Mouse (Mus musculus): ENCODE data around the gene Rabl3. TPM values are rescaled to one million over a fixed set of nuclear protein-coding genes. Genes with fewer than 3 reads are reported as not detected.

Rabl3 gene
- total and polyA plus RNA-seq, 3 experiments: 7.3 to 13.5 TPM; not detected in 1

GRCm38 (mm10) chr16:37599326-37599725 is 59.6 kb downstream of the Rabl3 start:
- Histone ChIP-seq H3K27ac (ENCODE audit: control insufficient read depth, low read depth, low read length) (no peak overlapping the region), H3K9ac (ENCODE audit: control insufficient read depth, low read depth, low read length, poor library complexity, severe bottlenecking) (no peak overlapping the region), H3K27me3 (ENCODE audit: control insufficient read depth in 1 of 2, insufficient read depth in 2 of 2, low read length in 2 of 2) (peaks cover 2 to 5% of the 10 kb centered on the region in 2 experiments; a peak in 3 of 4 replicates), H3K4me1 (ENCODE audit: control insufficient read depth in 1 of 2, insufficient read depth in 2 of 2, low read length in 2 of 2) (no peaks in the 10 kb centered on the region), H3K79me2 (ENCODE audit: control insufficient read depth, insufficient read depth, low read length, poor library complexity) (no peaks in the 10 kb centered on the region), H3K4me3 (ENCODE audit: control insufficient read depth in 1 of 2, insufficient read depth in 1 of 2, low read depth in 2 of 2, low read length in 2 of 2) (no peak overlapping the region), H3K36me3 (ENCODE audit: control insufficient read depth in 1 of 2, insufficient read depth in 2 of 2, low read length in 2 of 2) (no peaks in the 10 kb centered on the region), H3K9me3 (replicated peaks; ENCODE audit: insufficient read depth, low read length) (no peaks in the 10 kb centered on the region)
- no peak for DNase-seq (ENCODE audit: low read depth, low spot score)
- no peak for TF ChIP-seq POLR2AphosphoS5 (IDR thresholded peaks at IDR 0.05; ENCODE audit: borderline replicate concordance, low read depth, low read length)
- no peak for TF ChIP-seq JUND (IDR thresholded peaks at IDR 0.05; ENCODE audit: low read depth, low read length)
- no peak for TF ChIP-seq CHD2 (IDR thresholded peaks at IDR 0.05; ENCODE audit: low read length)
- no peak for TF ChIP-seq MEF2A (IDR thresholded peaks at IDR 0.05; ENCODE audit: extremely low read depth, insufficient replicate concordance, low read depth, low read length, poor library complexity, severe bottlenecking)
- TF ChIP-seq KAT2A (conservative IDR thresholded peaks at IDR 0.05; ENCODE audit: low read depth, low read length): no peak
- no peak for TF ChIP-seq TCF12 (IDR thresholded peaks at IDR 0.05; ENCODE audit: low read depth, low read length)
- no peak for TF ChIP-seq ELF1 (IDR thresholded peaks at IDR 0.05; ENCODE audit: low read depth, low read length)

GRCm38 (mm10) chr16:37603431-37603830 is 63.7 kb downstream of the Rabl3 start:
- Histone ChIP-seq H3K9ac (ENCODE audit: control insufficient read depth, low read depth, low read length, poor library complexity, severe bottlenecking) (no peak overlapping the region), H3K36me3 (ENCODE audit: control insufficient read depth in 1 of 2, insufficient read depth in 2 of 2, low read length in 2 of 2) (no peaks in the 10 kb centered on the region), H3K9me3 (replicated peaks; ENCODE audit: insufficient read depth, low read length) (no peaks in the 10 kb centered on the region), H3K4me1 (ENCODE audit: control insufficient read depth in 1 of 2, insufficient read depth in 2 of 2, low read length in 2 of 2) (no peaks in the 10 kb centered on the region), H3K27me3 (ENCODE audit: control insufficient read depth in 1 of 2, insufficient read depth in 2 of 2, low read length in 2 of 2) (peaks cover 6% of the 10 kb centered on the region in 2 experiments; a peak in 3 of 4 replicates), H3K4me3 (ENCODE audit: control insufficient read depth in 1 of 2, insufficient read depth in 1 of 2, low read depth in 2 of 2, low read length in 2 of 2) (no peak overlapping the region), H3K27ac (ENCODE audit: control insufficient read depth, low read depth, low read length) (no peak overlapping the region), H3K79me2 (ENCODE audit: control insufficient read depth, insufficient read depth, low read length, poor library complexity) (no peaks in the 10 kb centered on the region)
- no peak for TF ChIP-seq MYB (IDR thresholded peaks at IDR 0.05; ENCODE audit: low read depth, low read length)
- TF ChIP-seq CHD2 (IDR thresholded peaks at IDR 0.05; ENCODE audit: low read length): no peak
- no peak for TF ChIP-seq BHLHE40 (IDR thresholded peaks at IDR 0.05; ENCODE audit: borderline replicate concordance, low read depth, low read length)
- TF ChIP-seq MYC (IDR thresholded peaks at IDR 0.05; ENCODE audit: low read depth, low read length): no peak
- TF ChIP-seq ZNF384 (IDR thresholded peaks at IDR 0.05; ENCODE audit: low read depth, low read length): no peak
- no peak for TF ChIP-seq TBP (IDR thresholded peaks at IDR 0.05; ENCODE audit: low read depth, low read length)
- TF ChIP-seq POLR2A (IDR thresholded peaks at IDR 0.05; ENCODE audit: control insufficient read depth in 1 of 2, insufficient read depth in 1 of 2, low read depth in 1 of 2, low read length in 2 of 2, poor library complexity in 1 of 2): no peak
- TF ChIP-seq ETS1 (IDR thresholded peaks at IDR 0.05; ENCODE audit: low read depth, low read length): no peak
- no peak for DNase-seq (ENCODE audit: low read depth, low spot score)

GRCm38 (mm10) chr16:37604243-37604642 is 64.6 kb downstream of the Rabl3 start:
- H3K9ac ChIP-seq (ENCODE audit: control insufficient read depth, low read depth, low read length, poor library complexity, severe bottlenecking): no peak overlapping the region
- TF ChIP-seq KAT2A (conservative IDR thresholded peaks at IDR 0.05; ENCODE audit: low read depth, low read length) (no peak), POLR2A (IDR thresholded peaks at IDR 0.05; ENCODE audit: control insufficient read depth in 1 of 2, insufficient read depth in 1 of 2, low read depth in 1 of 2, low read length in 2 of 2, poor library complexity in 1 of 2) (no peak), MYB (IDR thresholded peaks at IDR 0.05; ENCODE audit: low read depth, low read length) (no peak), GATA1 (IDR thresholded peaks at IDR 0.05; ENCODE audit: low read depth, low read length) (no peak), ZC3H11A (IDR thresholded peaks at IDR 0.05; ENCODE audit: low read depth, low read length) (no peak), TCF12 (IDR thresholded peaks at IDR 0.05; ENCODE audit: low read depth, low read length) (no peak), CTCF (IDR thresholded peaks at IDR 0.05 in 2 of 3, conservative IDR thresholded peaks at IDR 0.05 in 1 of 3; ENCODE audit: control insufficient read depth in 1 of 3, insufficient read depth in 1 of 3, low read depth in 2 of 3, low read length in 3 of 3, poor library complexity in 1 of 3, severe bottlenecking in 1 of 3) (no peak), UBTF (IDR thresholded peaks at IDR 0.05; ENCODE audit: borderline replicate concordance, insufficient read depth, low read depth, low read length) (no peak), MYC (IDR thresholded peaks at IDR 0.05; ENCODE audit: low read depth, low read length) (no peak)
- no peaks in the 10 kb centered on the region for H3K79me2 ChIP-seq (ENCODE audit: control insufficient read depth, insufficient read depth, low read length, poor library complexity)
- H3K9me3 ChIP-seq (replicated peaks; ENCODE audit: insufficient read depth, low read length): no peaks in the 10 kb centered on the region
- peaks cover 6% of the 10 kb centered on the region in 2 experiments; a peak in 3 of 4 replicates for H3K27me3 ChIP-seq (ENCODE audit: control insufficient read depth in 1 of 2, insufficient read depth in 2 of 2, low read length in 2 of 2)
- H3K36me3 ChIP-seq (ENCODE audit: control insufficient read depth in 1 of 2, insufficient read depth in 2 of 2, low read length in 2 of 2): no peaks in the 10 kb centered on the region
- no peak overlapping the region for H3K27ac ChIP-seq (ENCODE audit: control insufficient read depth, low read depth, low read length)
- H3K4me3 ChIP-seq (ENCODE audit: control insufficient read depth in 1 of 2, insufficient read depth in 1 of 2, low read depth in 2 of 2, low read length in 2 of 2): no peak overlapping the region
- no peak for DNase-seq (ENCODE audit: low read depth, low spot score)
- no peaks in the 10 kb centered on the region for H3K4me1 ChIP-seq (ENCODE audit: control insufficient read depth in 1 of 2, insufficient read depth in 2 of 2, low read length in 2 of 2)

Data from MEL (cell line).